Mouse (Mus musculus) Patski (cell line): ENCODE measurements around the gene Melk. TPM values are rescaled to one million over a fixed set of nuclear protein-coding genes. Genes with fewer than 3 reads are reported as not detected.

ENCODE experiments used
- ATAC-seq: fragments of 100-300 bp; one replicate; pipeline ENCODE4 v1.8.0; 2021
- CTCF ChIA-PET: fragments of 350-600 bp; sonication (Branson Sonifier 250); formaldehyde crosslinking; loops from one replicate; lab custom pipeline; 2022; ENCODE audit warnings: inconsistent platforms; lab: Charles Lee
- POLR2A ChIA-PET: fragments of 350-600 bp; sonication (Branson Sonifier 250); formaldehyde crosslinking; loops from one replicate; lab custom pipeline; 2022; ENCODE audit warnings: antibody characterized with exemption, inconsistent platforms; lab: Charles Lee
- DNase-seq: peaks from one replicate; pipeline ENCODE4 v3.0.0-alpha.2; 2011; ENCODE audit warnings: low read depth, low spot score
- H3K27me3 ChIP-seq: fragments of 371-371 bp; one replicate; pipeline ENCODE4 v1.5.1; 2021
- CTCF ChIP-seq: fragments of 100-300 bp; IDR thresholded peaks from one replicate; pipeline ENCODE4 v1.5.1; 2021
- in situ Hi-C: fragments of 300-500 bp; cut with MboI; formaldehyde crosslinking; loops from 3 replicates; pipeline ENCODE4 v1.11.1; 2018; ENCODE audit warnings: low pct_unique_long_range_greater_than_20kb, mixed read lengths
- polyA plus RNA-seq: library from polyadenylated mRNA; unstranded; gene quantifications from one replicate; pipeline ENCODE4 v1.2.3, GENCODE M21; 2021

Gene Melk
- polyA plus RNA-seq, 1 experiment from 2014 or later = 13.7 TPM

DNA sequence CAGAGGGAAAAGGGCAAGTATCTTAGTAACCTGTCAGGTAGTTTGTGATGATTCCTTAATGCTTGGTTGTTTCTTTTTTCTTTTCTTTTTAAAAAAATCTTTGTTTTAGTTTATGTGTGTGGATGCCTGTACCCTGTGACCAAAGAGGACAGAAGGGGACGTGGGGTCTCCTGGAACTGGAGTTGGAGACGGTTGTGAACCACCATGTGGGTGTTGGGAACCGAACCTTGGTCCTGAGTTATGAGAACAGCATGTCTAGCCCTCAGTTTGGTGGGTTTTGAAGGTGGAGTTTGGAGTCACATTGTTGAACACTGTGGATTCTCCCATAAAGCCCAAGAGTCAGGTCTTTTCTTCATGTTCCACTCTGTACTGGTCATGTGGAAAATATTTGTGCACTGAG is 26.0 kb downstream of the Melk start:
- ATAC-seq (no peak), DNase-seq (no peak)
- ChIA-PET CTCF (interaction anchor here (2.4 kb wide), 1 partner anchor 13 kb away, joined by 7 read pairs; no protein-coding TSS in a partner anchor), POLR2A (no interaction called here)
- no peak for TF ChIP-seq CTCF
- in situ Hi-C loops = no loop called here
- H3K27me3 ChIP-seq = no peaks in the 10 kb centered on the region

DNA sequence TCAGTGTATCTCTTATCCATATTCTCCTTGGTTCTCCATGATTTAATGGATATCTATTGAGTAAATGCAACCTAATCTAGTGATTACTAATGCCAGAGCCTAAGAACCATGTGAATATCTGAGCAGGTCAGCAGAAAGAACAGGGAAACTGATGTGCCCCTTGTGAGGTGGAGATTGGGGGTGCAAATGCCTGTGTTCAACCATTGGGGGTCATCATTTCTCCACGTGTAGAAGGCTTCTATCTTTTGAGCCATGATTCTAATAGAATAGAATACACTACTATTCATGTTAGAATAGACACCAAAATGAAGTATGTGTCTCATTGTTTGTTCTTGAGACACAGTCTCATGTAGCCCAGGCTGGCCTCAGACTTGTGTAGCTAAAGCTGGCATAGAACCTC is 27.3 kb downstream of the Melk start:
- ChIA-PET CTCF (interaction anchor here (1.1 kb wide), 1 partner anchor 20 kb away, joined by 3 read pairs; no protein-coding TSS in a partner anchor), POLR2A (no interaction called here)
- TF ChIP-seq CTCF = no peak
- ATAC-seq (no peak), DNase-seq (no peak)
- no peaks in the 10 kb centered on the region for H3K27me3 ChIP-seq
- in situ Hi-C loops = no loop called here

DNA sequence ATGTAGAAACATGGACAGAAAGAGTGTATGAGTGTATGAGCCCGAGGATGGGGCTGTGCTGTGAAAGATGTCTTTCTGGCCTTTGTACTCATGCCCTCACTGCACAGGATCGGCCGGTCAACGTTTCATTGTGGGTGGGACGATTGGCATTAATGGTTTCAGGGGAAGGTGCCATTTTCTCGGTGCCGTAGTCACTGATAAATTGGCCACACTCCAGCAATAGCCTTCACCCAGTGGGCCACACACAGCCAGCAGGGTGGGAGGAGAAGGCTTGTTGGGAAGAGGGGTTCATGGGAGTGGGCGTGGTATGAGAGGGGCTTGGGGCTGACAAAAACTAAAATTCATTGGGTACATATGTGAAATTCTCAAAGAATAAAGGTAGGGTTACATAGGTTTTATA is 34.3 kb downstream of the Melk start:
- POLR2A ChIA-PET = no interaction called here
- TF ChIP-seq CTCF = no peak

GRCm38 (mm10) chr4:44361670-44362069 is 61.0 kb downstream of the Melk start:
- ATAC-seq = no peak
- TF ChIP-seq CTCF = no peak
- in situ Hi-C loops = no loop called here
- no peaks in the 10 kb centered on the region for H3K27me3 ChIP-seq
- CTCF ChIA-PET = no interaction called here
- POLR2A ChIA-PET = no interaction called here
- no peak for DNase-seq

More for the DNA sequence above, 34.3 kb downstream of the Melk start:
- no peak for DNase-seq
- CTCF ChIA-PET = no interaction called here
- in situ Hi-C loops = no loop called here
- ATAC-seq = no peak
- H3K27me3 ChIP-seq = no peaks in the 10 kb centered on the region

GRCm38 (mm10) chr4:44363434-44364013 is 62.8 kb downstream of the Melk start:
- ChIA-PET POLR2A (no interaction called here), CTCF (no interaction called here)
- H3K27me3 ChIP-seq = no peaks in the 10 kb centered on the region
- peak; percentile 35 for ATAC-seq
- no peak for TF ChIP-seq CTCF
- in situ Hi-C loops = no loop called here
- DNase-seq = no peak

GRCm38 (mm10) chr4:44392231-44393216 is 91.8 kb downstream of the Melk start:
- in situ Hi-C loops = no loop called here
- H3K27me3 ChIP-seq = peaks cover 4% of the 10 kb centered on the region
- ATAC-seq (no peak), DNase-seq (no peak)
- ChIA-PET CTCF (no interaction called here), POLR2A (no interaction called here)
- TF ChIP-seq CTCF = no peak

DNA sequence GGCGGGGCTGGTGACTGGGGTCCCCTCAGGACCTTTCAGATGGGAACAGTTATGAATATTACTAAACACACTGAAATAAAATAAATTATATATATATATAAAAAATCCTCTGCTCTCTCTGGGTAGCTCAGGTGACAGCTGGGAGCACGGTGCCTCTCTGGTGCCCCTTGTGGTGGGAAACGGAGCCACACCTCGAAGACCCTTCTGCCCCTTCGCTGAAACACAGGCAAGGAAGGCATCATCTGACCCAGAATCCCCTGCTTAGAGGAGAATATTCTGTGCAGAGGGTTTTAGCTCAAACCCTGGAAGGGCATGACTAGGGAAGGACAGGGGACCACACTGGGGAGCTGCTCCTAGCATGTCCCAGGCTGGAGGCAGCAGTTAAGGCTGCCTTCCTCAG is 101.9 kb downstream of the Melk start:
- POLR2A ChIA-PET = no interaction called here
- CTCF ChIA-PET = interaction anchor here (0.8 to 1.3 kb wide), 4 partner anchors 25 to 80 kb away, joined by 3 to 4 read pairs (median 3); no protein-coding TSS in a partner anchor
- DNase-seq (no peak), ATAC-seq (no peak)
- H3K27me3 ChIP-seq = peaks cover 4% of the 10 kb centered on the region
- in situ Hi-C loops = no loop called here
- TF ChIP-seq CTCF = peak; percentile 58

DNA sequence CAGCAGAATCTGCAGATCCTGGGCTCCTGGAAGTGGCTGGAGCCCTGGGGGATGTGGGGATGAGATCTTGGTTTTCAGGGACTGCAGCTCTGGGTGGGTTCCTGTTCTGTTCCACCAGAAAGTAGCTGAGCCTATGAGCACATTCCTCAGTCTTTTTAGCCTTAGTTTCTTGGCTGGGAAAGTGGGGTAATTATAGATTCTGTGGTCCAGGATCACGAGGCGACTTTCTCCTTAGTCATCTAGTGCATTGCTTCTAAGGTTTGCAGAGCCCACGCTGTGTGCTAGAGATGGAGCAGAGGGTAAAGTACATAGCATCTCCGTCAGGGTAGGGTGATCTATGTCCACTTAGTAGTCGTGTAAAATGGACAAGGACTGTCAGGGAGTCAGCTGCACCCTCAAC is 103.8 kb downstream of the Melk start:
- ATAC-seq (no peak), DNase-seq (no peak)
- in situ Hi-C loops = no loop called here
- POLR2A ChIA-PET = no interaction called here
- TF ChIP-seq CTCF = no peak
- H3K27me3 ChIP-seq = peaks cover 4% of the 10 kb centered on the region
- CTCF ChIA-PET = no interaction called here

Other genes starting within 250 kb of the Melk start
- 16.8 TPM for gene Gne, start 216.7 kb upstream of the Melk start, polyA plus RNA-seq
- 26.1 TPM for gene Rnf38, start 67.1 kb upstream of the Melk start, polyA plus RNA-seq